Mouse (Mus musculus) hematopoietic multipotent progenitor cell, adult 10-12 weeks (in vitro differentiated cells): ENCODE data around the gene Btbd35f28. TPM values are rescaled to one million over a fixed set of nuclear protein-coding genes. Genes with fewer than 3 reads are reported as not detected.

Source experiments
- polyA plus RNA-seq: library from polyadenylated mRNA; stranded (reverse); fragments of >175 nt; gene quantifications from 2 replicates; pipeline ENCODE4 v1.2.3, GENCODE M21; 2012; ENCODE audit warnings: low replicate concordance

Gene Btbd35f28
- polyA plus RNA-seq, result not detected in 2 replicates

GRCm38 (mm10) chrX:4196276-4196675 lies at the start of gene Btbd35f28:
Btbd35f28 (plus strand) TSS chrX:4196576.

Other genes starting within 250 kb of the Btbd35f28 start
- not detected in 2 replicates for gene Btbd35f16, start 239.6 kb upstream of the Btbd35f28 start, polyA plus RNA-seq
- gene Btbd35f3, start 158.9 kb upstream of the Btbd35f28 start, polyA plus RNA-seq, result not detected in 2 replicates
- gene Btbd35f20, start 94.7 kb downstream of the Btbd35f28 start, polyA plus RNA-seq, result not detected in 2 replicates
- gene Btbd35f17, start 174.1 kb downstream of the Btbd35f28 start, polyA plus RNA-seq, result not detected in 2 replicates